Mouse (Mus musculus) liver, embryonic 14.5 days (tissue): ENCODE measurements at regions not wholly inside any gene's neighbourhood (a gene's known extent, or its start where the extent isn't known, plus 50 kb on each side); places are given as distances from the start of the nearest gene placed in this dataset.

Source experiments
- ATAC-seq: fragments of 200-750 bp; cut with Nextera tagmentation; 2 replicates; pipeline ENCODE4 v1.8.0; 2017; ENCODE audit warnings: moderate number of reproducible peaks, mild to moderate bottlenecking, moderate library complexity; ENCODE audit not compliant: insufficient read depth
- DNase-seq, 3 experiments: peaks; one replicate each; pipeline ENCODE4 v3.0.0-alpha.2; 2012 to 2013; ENCODE audit warnings: low read depth in 3 of 3, low spot score in 3 of 3
- H3K27ac ChIP-seq: fragments of 300-500 bp; sonication (generic); 2 replicates; pipeline ENCODE4 v1.5.1; 2014; ENCODE audit warnings: moderate library complexity, mild to moderate bottlenecking, control low read depth, inconsistent platforms
- H3K27me3 ChIP-seq: fragments of 300-500 bp; sonication (generic); 2 replicates; pipeline ENCODE4 v1.6.1; 2014; ENCODE audit warnings: mild to moderate bottlenecking, low read length, moderate library complexity; ENCODE audit not compliant: control insufficient read depth, insufficient read depth
- H3K36me3 ChIP-seq: fragments of 300-500 bp; sonication (generic); replicated peaks from 2 replicates; pipeline ENCODE4 v1.6.1; 2014; ENCODE audit warnings: low read depth; ENCODE audit not compliant: control insufficient read depth, insufficient read depth
- H3K4me1 ChIP-seq, 2 experiments: fragments of 200-500 bp in 1 of 2; fragments of 300-500 bp in 1 of 2; sonication (generic) in 1 of 2; replicated peaks; 2 replicates each; pipeline ENCODE4 v1.6.1; 2012 to 2014; ENCODE audit warnings: antibody characterized with exemption in 1 of 2, inconsistent platforms in 1 of 2, low read length in 1 of 2; ENCODE audit not compliant: control insufficient read depth in 2 of 2, insufficient read depth in 2 of 2
- H3K4me2 ChIP-seq: fragments of 300-500 bp; sonication (generic); 2 replicates; pipeline ENCODE4 v1.6.1; 2014; ENCODE audit warnings: low read depth, mild to moderate bottlenecking, control low read depth, moderate library complexity
- H3K4me3 ChIP-seq, 2 experiments: fragments of 200-500 bp in 1 of 2; fragments of 300-500 bp in 1 of 2; sonication (generic) in 1 of 2; 2 replicates each; pipeline ENCODE4 v1.5.1; 2012 to 2014; ENCODE audit warnings: low read depth in 2 of 2, low read length in 2 of 2, mild to moderate bottlenecking in 2 of 2, control low read depth in 1 of 2, inconsistent platforms in 1 of 2, moderate library complexity in 1 of 2; ENCODE audit not compliant: insufficient read depth in 1 of 2
- H3K9ac ChIP-seq: fragments of 300-500 bp; sonication (generic); replicated peaks from 2 replicates; pipeline ENCODE4 v1.6.1; 2014; ENCODE audit warnings: mild to moderate bottlenecking, control low read depth, moderate library complexity
- H3K9me3 ChIP-seq: fragments of 300-500 bp; sonication (generic); 2 replicates; pipeline ENCODE4 v1.6.1; 2016; ENCODE audit warnings: low read length, mixed read lengths; ENCODE audit not compliant: control insufficient read depth
- CTCF ChIP-seq: IDR thresholded peaks from 2 replicates; pipeline ENCODE4 v1.5.1; 2016; ENCODE audit warnings: antibody characterized with exemption, low read depth, control low read depth
- EP300 ChIP-seq: IDR thresholded peaks from 2 replicates; pipeline ENCODE4 v1.6.1; 2016; ENCODE audit warnings: antibody characterized with exemption, low read depth
- WGBS: fragments of 180-500 bp; shearing (Covaris S2); extraction: QIAGEN DNeasy Blood & Tissue Kit; methylation state at CpG from one replicate; pipeline ENCODE4 v1.1.7; 2014; ENCODE audit not compliant: insufficient replicate concordance; 5-methylcytosine and 5-hydroxymethylcytosine counted together

GRCm38 (mm10) chr5:102267150-102267549 is 197.4 kb upstream of the Wdfy3 start:
- H3K9me3 ChIP-seq = no peaks in the 10 kb centered on the region
- H3K9ac ChIP-seq = no peak overlapping the region
- ATAC-seq (no peak), DNase-seq (no peak)
- 56% methylated on average over 3 of the region's 3 CpGs for WGBS
- H3K27ac ChIP-seq = no peak overlapping the region
- H3K4me2 ChIP-seq = no peak overlapping the region
- H3K4me1 ChIP-seq = no peaks in the 10 kb centered on the region
- no peak overlapping the region for H3K4me3 ChIP-seq
- TF ChIP-seq EP300 (no peak), CTCF (no peak)
- no peaks in the 10 kb centered on the region for H3K36me3 ChIP-seq
- H3K27me3 ChIP-seq = no peaks in the 10 kb centered on the region

GRCm38 (mm10) chr5:102269204-102269603 is 199.5 kb upstream of the Wdfy3 start:
- Histone ChIP-seq H3K36me3 (no peaks in the 10 kb centered on the region), H3K27me3 (no peaks in the 10 kb centered on the region), H3K27ac (no peak overlapping the region), H3K4me3 (no peak overlapping the region), H3K4me1 (no peaks in the 10 kb centered on the region), H3K9me3 (no peaks in the 10 kb centered on the region), H3K4me2 (no peak overlapping the region), H3K9ac (no peak overlapping the region)
- DNase-seq = no peak
- WGBS = 55% methylated on average over 9 of the region's 9 CpGs
- TF ChIP-seq CTCF (no peak), EP300 (no peak)
- ATAC-seq = no peak

GRCm38 (mm10) chr5:102275621-102276020 is 205.6 kb upstream of the Arhgap24 start:
- Histone ChIP-seq H3K4me1 (no peaks in the 10 kb centered on the region), H3K27ac (no peak overlapping the region), H3K9me3 (no peaks in the 10 kb centered on the region), H3K36me3 (no peaks in the 10 kb centered on the region), H3K4me3 (no peak overlapping the region), H3K27me3 (no peaks in the 10 kb centered on the region), H3K9ac (no peak overlapping the region), H3K4me2 (no peak overlapping the region)
- TF ChIP-seq CTCF = no peak
- TF ChIP-seq EP300 = no peak
- ATAC-seq = no peak
- DNase-seq = no peak
- 56% methylated on average over 3 of the region's 3 CpGs for WGBS

GRCm38 (mm10) chr5:102287131-102287530 is 194.1 kb upstream of the Arhgap24 start:
- ATAC-seq (no peak), DNase-seq (no peak)
- Histone ChIP-seq H3K27me3 (no peaks in the 10 kb centered on the region), H3K9me3 (no peaks in the 10 kb centered on the region), H3K27ac (no peak overlapping the region), H3K9ac (no peak overlapping the region), H3K36me3 (no peaks in the 10 kb centered on the region), H3K4me2 (no peak overlapping the region), H3K4me1 (no peaks in the 10 kb centered on the region), H3K4me3 (no peak overlapping the region)
- 69% methylated on average over 4 of the region's 4 CpGs for WGBS
- TF ChIP-seq CTCF (no peak), EP300 (no peak)

GRCm38 (mm10) chr5:102290866-102291265 is 190.3 kb upstream of the Arhgap24 start:
- no peaks in the 10 kb centered on the region for H3K9me3 ChIP-seq
- no peak overlapping the region for H3K4me3 ChIP-seq
- DNase-seq (no peak), ATAC-seq (no peak)
- 70% methylated on average over 7 of the region's 7 CpGs for WGBS
- H3K9ac ChIP-seq = no peak overlapping the region
- no peak for TF ChIP-seq CTCF
- TF ChIP-seq EP300 = no peak
- no peaks in the 10 kb centered on the region for H3K27me3 ChIP-seq
- H3K36me3 ChIP-seq = no peaks in the 10 kb centered on the region
- no peaks in the 10 kb centered on the region for H3K4me1 ChIP-seq
- no peak overlapping the region for H3K27ac ChIP-seq
- H3K4me2 ChIP-seq = no peak overlapping the region
